Mouse (Mus musculus): ENCODE measurements around the gene Cyp2t4.

The Cyp2t4 gene

GRCm38 (mm10) chr7:27153205-27153764 lies at the start of gene Cyp2t4:
Gene Cyp2t4, plus strand, starts transcription at chr7:27153714.
- no peak for DNase-seq (ENCODE audit: low read depth, low spot score)

GRCm38 (mm10) chr7:27104882-27105281 lies 48.6 kb upstream of the Cyp2t4 start:
- DNase-seq (ENCODE audit: low read depth, low spot score), result peak; percentile 47

DNA sequence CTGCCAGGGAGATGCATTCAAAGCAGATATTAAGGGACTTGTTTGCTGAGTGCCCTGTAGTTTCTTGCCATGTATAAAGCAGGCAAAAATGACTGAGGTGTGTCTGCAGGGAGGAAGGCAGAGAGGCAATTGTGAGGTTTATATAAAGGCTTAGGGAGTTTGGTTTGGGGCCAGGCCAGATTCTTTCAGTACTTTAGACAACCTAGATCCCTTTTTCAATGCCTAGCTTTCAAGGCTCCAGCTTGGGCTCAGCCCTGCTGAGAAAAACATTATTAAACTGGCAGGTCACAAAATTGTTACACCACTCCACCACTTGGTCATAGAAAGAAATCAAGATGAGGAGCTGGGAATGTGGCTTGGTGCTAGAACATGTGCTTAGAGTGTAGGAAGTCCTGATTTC lies 43.2 kb upstream of the Cyp2t4 start:
- DNase-seq (ENCODE audit: low read depth, low spot score), result no peak

DNA sequence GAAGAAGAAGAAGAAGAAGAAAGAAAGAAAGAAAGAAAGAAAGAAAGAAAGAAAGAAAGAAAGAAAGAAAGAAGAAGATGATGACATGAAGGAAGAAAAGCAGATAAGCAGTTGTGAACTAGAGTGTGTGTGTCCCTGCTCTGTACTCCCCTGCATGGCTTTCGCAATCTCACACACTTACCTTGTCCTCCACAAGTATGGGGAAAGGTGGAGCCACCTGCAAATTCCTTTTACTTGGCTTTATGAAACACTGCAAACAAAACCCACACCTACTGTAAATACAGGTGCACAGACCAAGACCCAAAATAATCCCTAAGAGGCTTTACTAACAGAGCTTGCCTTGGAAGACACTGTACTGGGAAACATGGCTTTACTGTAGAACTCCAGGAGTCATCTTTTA lies 42.5 kb upstream of the Cyp2t4 start:
- DNase-seq (ENCODE audit: low read depth, low spot score), result no peak

DNA sequence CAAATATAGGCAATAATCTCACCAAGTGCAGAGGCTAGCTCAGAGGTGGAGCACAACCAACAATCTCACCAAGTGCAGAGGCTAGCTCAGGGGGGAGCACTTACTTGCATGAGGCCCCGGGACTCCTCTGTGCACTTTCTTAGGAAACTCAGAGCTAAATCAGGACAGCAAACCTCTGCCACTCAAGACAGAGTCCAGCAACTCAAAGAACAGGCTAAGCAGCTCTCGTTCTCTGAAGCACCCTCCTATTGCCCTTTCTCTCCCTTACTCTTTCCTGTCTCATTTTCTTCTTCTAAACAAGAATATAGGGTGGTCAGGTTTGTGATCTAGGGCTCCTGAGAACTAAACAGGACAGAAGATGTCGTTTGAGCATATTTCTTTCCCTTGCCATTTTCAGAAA lies 41.5 kb upstream of the Cyp2t4 start:
- DNase-seq (ENCODE audit: low read depth, low spot score), result no peak

DNA sequence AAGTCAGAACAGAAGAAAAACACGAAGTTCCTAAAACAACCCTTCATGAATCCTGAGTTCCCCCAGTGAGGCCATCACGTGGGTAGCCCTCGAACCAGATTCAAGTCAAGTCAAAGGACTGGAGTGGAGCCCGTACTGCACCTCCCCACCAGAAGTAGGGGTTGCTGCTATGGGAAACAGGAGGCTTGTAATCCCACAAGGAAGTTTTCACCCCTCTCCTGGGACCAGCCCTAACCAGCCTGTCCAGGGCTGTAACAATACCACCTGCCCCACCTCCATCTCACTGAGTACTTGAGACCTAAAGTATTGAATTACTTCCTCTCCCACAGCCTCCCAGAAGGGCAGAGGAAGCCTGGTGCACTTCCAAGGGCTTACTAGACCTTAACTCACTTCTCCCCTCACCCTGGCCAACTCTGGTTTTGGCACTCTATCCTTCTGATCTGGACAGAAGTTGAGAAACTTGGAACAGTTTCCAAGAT lies 35.4 kb upstream of the Cyp2t4 start:
- no peak for DNase-seq (ENCODE audit: low read depth, low spot score)

- no peak for DNase-seq (ENCODE audit: low read depth, low spot score)
These were observed 33.8 kb upstream of the Cyp2t4 start, which contains the start of gene Cyp2f2 for GRCm38 (mm10) chr7:27119676-27120075. Gene Cyp2f2, plus strand, starts transcription at chr7:27119909.

DNA sequence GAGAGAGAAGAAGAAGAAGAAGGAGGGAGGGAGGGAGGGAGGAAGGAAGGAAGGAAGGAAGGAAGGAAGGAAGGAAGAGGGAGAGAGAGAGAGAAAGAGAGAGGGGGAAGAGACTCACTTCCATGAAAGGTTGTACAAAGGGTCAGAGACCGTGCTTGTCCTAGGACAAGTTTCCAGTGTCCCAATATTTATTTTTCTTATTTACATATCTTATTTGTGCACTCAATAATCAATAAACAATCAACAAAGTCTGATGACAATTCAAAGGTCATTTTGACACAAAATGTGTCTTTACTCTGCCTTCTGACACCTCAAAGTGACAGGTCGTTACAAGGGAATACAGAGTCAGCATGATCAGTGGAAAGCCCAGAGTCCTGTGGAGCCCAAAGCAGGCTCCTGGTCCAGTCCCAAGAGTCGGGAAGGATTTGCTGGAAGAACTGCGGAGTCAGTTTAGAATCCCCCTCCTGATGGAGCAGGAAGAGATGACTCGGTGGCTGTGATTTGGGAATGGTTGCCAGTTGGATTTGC lies 29.1 kb upstream of the Cyp2t4 start:
- no peak for DNase-seq (ENCODE audit: low read depth, low spot score)

GRCm38 (mm10) chr7:27124969-27125368 lies 28.5 kb upstream of the Cyp2t4 start:
- DNase-seq (ENCODE audit: low read depth, low spot score), result no peak

DNA sequence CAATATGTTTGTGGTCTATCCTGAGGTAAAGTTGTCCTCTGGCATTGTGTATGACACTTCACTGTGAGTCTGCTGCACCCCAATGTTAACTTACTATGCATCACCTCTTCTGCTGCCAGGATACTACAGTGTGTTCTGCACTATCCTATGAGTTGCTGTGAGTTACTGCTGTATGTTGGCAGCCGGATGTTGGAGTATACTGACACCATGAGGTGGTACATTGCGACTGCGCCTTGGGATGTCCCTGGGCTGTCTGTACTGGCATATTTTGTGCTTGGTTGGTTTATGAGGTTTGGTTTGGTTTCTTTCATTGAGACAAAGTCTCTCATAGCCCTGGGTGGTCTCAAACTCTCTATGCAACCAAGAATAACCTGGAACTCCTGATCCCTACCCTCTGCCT lies 25.4 kb upstream of the Cyp2t4 start:
- DNase-seq (ENCODE audit: low read depth, low spot score), result peak; percentile 17

GRCm38 (mm10) chr7:27128946-27129345 lies 24.6 kb upstream of the Cyp2t4 start:
- DNase-seq (ENCODE audit: low read depth, low spot score), result no peak

DNA sequence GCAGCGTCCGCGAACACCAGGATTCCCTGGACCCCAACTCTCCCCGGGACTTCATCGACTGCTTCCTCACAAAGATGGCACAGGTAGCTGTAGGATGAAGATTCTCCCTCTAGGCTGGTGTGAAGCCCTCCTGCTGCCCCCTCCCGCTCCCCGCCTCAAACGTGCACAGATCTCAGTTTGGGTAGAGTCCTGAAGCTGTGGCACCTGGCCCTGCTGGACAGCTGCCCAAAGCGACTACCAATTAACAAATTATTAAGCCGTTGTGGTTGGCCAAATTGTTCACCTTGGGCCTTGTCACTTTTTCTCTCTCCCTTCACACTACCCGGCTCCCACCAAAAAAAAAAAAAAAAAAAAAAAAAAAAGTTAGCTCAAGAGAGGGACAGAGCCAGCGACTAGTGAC lies 23.7 kb upstream of the Cyp2t4 start:
- DNase-seq (ENCODE audit: low read depth, low spot score), result no peak

GRCm38 (mm10) chr7:27130521-27131370 lies 22.8 kb upstream of the Cyp2t4 start:
- DNase-seq (ENCODE audit: low read depth, low spot score), result no peak

DNA sequence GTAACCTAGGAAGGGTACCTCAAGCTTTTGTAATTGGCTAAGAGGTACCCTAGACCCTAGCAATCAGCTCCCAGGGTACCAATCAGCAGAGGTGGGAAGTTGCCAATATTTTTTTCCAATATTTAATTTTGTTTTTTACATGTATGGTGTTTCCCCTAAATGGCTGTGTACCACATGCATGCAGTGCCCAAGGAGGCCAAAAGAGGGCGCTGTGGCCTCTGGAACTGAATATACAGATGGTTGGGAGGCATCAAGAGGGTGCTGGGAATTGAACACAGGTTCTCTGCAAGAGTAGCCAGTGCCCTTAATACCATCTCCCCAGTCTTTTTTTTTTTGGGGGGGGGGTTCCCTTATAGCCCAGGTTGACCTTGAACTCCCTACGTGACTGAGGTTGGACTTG lies 22.1 kb upstream of the Cyp2t4 start:
- DNase-seq (ENCODE audit: low read depth, low spot score), result no peak

DNA sequence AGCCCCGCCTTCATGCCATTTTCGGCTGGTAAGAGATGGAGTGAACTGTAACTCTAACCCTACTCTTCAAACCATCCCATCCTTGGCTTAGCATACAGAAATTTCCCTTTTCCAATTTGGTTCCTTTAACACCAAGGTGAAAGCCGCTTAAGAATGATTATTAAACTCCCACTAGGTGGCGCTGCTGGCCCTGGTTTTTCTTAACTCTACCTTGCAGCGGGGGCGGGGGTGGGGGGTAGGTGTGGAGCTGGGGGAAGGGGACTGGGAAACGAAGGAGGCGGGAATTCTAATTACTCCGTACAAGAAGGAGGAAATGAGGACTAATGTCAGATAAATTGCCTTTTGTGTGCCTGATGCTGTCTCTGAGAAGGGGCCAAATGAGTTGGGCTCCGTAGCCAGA lies 20.9 kb upstream of the Cyp2t4 start:
- peak; percentile 81 for DNase-seq (ENCODE audit: low read depth, low spot score)

- no peak for DNase-seq (ENCODE audit: low read depth, low spot score)
These were observed 20.4 kb upstream of the Cyp2t4 start for GRCm38 (mm10) chr7:27133156-27133555.

DNA sequence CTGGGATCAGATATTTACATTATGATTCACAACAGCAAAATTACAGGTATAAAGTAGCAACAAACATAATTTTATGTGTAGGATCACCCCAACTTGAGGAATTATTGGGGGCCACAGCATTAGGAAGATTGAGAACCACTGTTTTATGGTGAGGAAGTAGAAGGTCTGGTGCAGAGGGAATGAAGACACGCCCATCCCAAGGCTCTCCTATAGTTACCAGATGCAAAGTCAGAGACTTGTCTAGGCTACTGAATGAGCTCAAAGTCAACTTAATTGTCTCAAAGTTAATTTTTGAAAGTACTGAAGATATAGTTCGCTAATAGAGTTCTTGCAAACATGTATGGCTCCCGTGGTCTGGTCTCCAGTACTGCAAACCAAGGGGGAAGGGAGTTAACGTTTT lies 19.8 kb upstream of the Cyp2t4 start:
- DNase-seq (ENCODE audit: low read depth, low spot score), result no peak

DNA sequence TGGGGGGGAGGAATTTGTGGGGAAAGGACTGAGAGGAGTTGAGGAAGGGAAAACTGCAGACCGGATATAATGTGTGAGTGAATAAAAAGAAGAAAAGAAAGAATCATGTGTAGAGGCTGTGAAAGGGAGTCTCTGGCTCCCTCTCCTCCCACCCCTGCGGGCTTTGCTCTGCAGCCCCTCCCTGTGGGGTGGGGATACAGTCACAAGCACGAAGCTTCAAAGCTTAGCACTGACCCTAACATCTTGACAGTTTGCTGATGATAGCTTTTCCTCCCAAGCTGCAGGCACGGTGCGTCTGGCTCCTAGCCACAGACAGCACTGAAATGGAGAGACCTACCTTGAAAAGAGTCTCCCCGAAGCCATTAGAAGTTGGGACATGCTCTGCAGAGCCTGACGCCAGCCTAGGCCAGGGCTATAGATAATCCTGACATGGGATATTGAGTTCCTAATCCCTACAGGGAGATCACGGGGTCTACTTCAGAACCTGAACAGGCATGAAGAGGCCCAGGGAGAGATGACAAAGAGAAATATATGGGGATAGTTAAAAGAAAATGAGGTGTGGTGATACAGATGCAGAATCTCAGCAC lies 17.0 kb upstream of the Cyp2t4 start:
- no peak for DNase-seq (ENCODE audit: low read depth, low spot score)

DNA sequence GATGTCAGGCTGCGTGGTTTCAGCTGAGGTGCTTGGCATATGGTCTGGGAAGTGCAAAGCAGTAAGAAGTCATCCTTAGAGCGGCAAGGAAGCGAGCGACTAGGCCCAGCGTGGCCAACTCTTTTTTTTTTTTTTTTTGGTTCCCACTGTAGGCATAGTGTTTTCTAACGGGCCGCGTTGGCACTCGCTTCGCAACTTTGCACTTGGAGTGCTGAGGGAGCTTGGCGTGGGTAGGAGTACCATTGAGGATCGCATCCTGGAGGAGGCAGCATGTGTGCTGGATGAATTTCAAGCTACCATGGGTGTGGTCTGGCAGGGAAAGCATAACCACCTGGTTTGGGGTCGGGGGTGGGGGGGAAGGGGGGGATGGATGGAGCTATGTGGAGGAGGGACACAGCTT lies 2.5 kb downstream of the Cyp2t4 start:
- DNase-seq (ENCODE audit: low read depth, low spot score), result no peak

GRCm38 (mm10) chr7:27158171-27158570 lies 4.7 kb downstream of the Cyp2t4 start:
- no peak for DNase-seq (ENCODE audit: low read depth, low spot score)

DNA sequence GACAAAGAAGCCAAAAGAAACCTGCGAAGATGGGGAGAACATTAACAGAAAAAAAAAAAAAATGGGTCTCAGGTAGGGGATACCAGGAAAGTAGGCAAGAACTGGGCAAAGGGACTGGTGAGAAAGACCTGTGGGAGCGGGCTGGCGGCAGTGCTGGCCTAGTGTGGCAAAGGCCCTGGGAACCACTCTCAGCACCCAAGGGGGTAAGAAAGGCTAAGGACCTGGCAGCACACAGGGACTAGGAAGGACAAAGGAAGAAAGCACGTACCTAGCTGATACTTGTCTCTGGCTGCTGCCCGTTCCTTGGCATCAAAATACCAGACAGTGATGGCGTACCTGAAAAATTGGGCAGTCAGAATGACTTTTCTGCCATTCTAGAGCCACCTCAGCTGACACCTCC lies 5.7 kb downstream of the Cyp2t4 start:
- no peak for DNase-seq (ENCODE audit: low read depth, low spot score)

GRCm38 (mm10) chr7:27159882-27160281 lies 6.4 kb downstream of the Cyp2t4 start:
- DNase-seq (ENCODE audit: low read depth, low spot score), result peak; percentile 93

DNA sequence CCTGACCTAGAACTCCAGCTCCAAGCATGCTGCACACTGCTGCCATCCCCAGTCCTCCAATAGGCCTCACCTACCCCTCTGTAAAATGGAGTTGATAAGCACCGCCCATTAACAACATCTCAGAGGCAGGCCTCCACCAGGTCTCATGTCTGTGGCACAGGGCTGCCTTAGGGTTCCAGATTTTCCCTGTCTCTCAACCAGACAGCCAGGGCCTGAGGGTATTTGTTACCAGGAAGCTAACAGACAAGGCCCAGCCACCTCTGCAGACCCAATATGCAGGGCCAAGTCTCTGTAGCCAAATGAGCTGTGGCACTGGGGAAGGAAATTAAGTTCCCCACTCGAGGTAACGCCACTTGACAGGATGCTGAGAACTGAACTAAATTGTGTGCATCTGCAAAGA lies 7.4 kb downstream of the Cyp2t4 start:
- no peak for DNase-seq (ENCODE audit: low read depth, low spot score)

All from mesoderm, embryonic 11.5 days (tissue).